Mouse (Mus musculus) cortical plate, adult 2 months (tissue): ENCODE data around the gene Xpo4.

Experiments
- CTCF ChIP-seq: fragments of 200-500 bp; IDR thresholded peaks from 2 replicates; pipeline ENCODE4 v1.5.1; 2011; ENCODE audit warnings: mild to moderate bottlenecking, control low read depth, low read length; ENCODE audit not compliant: insufficient read depth; ENCODE audit errors: extremely low read depth
- POLR2A ChIP-seq: fragments of 200-500 bp; IDR thresholded peaks from 2 replicates; pipeline ENCODE4 v1.6.1; 2011; ENCODE audit warnings: mild to moderate bottlenecking, low read length, control low read depth; ENCODE audit not compliant: insufficient read depth; ENCODE audit errors: extremely low read depth

- TF ChIP-seq CTCF (no peak), POLR2A (no peak)
Measured at GRCm38 (mm10) chr14:57540683-57541082, 124.5 kb downstream of the Xpo4 start.
